Mouse (Mus musculus): ENCODE measurements around the gene Rnf220. TPM values are rescaled to one million over a fixed set of nuclear protein-coding genes. Genes with fewer than 3 reads are reported as not detected.

Rnf220 gene
- polyA plus RNA-seq, 1 experiment: 73.9 TPM

DNA sequence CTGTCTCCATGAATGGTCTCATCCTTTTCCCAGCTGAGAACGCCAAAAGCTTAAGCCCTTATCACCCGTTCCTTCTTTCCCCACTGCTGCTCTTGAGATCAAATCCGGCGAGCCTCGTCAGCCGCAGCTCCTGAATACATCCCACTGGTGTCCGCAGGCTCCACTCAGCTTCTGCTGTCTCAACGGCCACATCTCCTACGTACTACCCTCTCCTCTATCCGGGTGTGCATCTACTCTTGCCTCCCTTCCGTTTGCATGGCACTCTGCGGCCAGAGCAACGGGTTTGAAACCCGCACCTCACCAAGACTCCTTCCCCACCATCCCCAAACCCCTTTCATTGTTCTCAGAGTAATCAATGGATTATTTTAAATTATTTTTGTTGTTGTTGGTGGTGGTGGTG, 58.8 kb downstream of the Rnf220 start:
- 88% methylated on average over 14 of the region's 14 CpGs for WGBS
- no peaks in the 10 kb centered on the region; the same call in 1 of the 2 replicates for H3K27me3 ChIP-seq (ENCODE audit: control insufficient read depth, insufficient read depth, low read length)
- TF ChIP-seq POLR2A (IDR thresholded peaks at IDR 0.05; ENCODE audit: low read depth, low read length) (no peak), CTCF (IDR thresholded peaks at IDR 0.05; ENCODE audit: extremely low read depth, insufficient read length, insufficient replicate concordance, low read depth, low read length) (no peak)
- H3K27ac ChIP-seq (ENCODE audit: insufficient read depth, low read depth, low read length): no peak overlapping the region
- no peak overlapping the region for H3K4me3 ChIP-seq (ENCODE audit: low read depth, low read length)
- H3K4me1 ChIP-seq (ENCODE audit: control insufficient read depth, insufficient read depth, insufficient read length, low read length): no peaks in the 10 kb centered on the region
- H3K36me3 ChIP-seq (ENCODE audit: control insufficient read depth, insufficient read depth, low read length): no peaks in the 10 kb centered on the region

DNA sequence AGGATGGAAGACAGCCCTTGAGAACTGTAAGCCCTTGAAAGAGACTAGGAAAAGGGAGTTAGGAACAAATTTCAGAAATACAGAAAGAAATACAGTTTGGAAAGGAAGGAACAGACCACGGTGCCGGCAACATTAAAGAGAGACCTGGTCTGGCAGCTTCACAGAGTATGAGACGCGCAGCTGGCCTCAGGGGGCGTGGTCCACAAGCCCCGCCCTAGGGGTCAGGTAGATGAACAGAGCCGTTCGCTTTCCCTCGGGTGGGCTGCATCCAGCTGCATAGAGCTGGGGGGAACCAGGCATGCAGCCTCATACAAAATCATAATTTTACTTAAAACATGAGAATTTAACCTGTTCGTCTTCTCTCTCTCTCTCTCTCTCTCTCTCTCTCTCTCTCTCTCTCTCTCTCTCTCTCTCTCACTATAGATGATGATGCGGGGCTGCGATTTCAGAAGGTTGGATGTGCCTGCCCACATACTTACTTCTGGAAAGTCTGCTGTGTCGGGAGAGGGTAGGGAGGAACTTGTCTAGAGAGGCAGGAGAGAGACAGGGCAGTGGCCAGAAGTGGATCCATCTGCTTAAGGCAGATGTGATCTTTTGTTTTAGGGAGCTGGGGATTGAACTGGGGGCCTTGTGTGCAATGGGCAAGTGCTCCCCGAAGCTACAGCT, 59.7 kb downstream of the Rnf220 start:
- TF ChIP-seq POLR2A (IDR thresholded peaks at IDR 0.05; ENCODE audit: low read depth, low read length) (no peak), CTCF (IDR thresholded peaks at IDR 0.05; ENCODE audit: extremely low read depth, insufficient read length, insufficient replicate concordance, low read depth, low read length) (no peak)
- Histone ChIP-seq H3K4me3 (ENCODE audit: low read depth, low read length) (no peak overlapping the region), H3K27ac (ENCODE audit: insufficient read depth, low read depth, low read length) (no peak overlapping the region), H3K27me3 (ENCODE audit: control insufficient read depth, insufficient read depth, low read length) (no peaks in the 10 kb centered on the region; the same call in 1 of the 2 replicates), H3K36me3 (ENCODE audit: control insufficient read depth, insufficient read depth, low read length) (no peaks in the 10 kb centered on the region), H3K4me1 (ENCODE audit: control insufficient read depth, insufficient read depth, insufficient read length, low read length) (no peaks in the 10 kb centered on the region)
- WGBS: 26% methylated on average over 14 of the region's 14 CpGs

DNA sequence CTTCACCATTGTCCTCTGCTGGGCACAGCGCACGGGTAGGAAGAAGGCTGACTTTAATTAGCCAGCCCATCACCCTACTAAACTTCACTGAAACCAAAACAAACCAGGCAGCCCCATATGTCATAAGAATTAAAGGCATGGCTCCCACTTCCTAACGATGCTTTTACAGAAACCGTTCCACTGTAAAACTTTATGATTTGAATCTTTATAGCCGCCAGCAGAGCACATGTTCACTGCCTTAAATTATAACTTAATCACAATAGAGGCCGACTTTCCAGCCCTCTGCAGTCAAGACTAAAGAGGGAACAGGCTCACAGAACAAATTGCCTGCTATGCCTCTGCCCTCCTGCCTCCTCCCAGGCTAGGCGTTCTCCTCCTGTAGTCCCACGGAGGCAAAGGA, 62.5 kb downstream of the Rnf220 start:
- Histone ChIP-seq H3K36me3 (ENCODE audit: control insufficient read depth, insufficient read depth, low read length) (no peaks in the 10 kb centered on the region), H3K4me1 (ENCODE audit: control insufficient read depth, insufficient read depth, insufficient read length, low read length) (no peaks in the 10 kb centered on the region), H3K27me3 (ENCODE audit: control insufficient read depth, insufficient read depth, low read length) (no peaks in the 10 kb centered on the region; the same call in 1 of the 2 replicates), H3K4me3 (ENCODE audit: low read depth, low read length) (no peak overlapping the region), H3K27ac (ENCODE audit: insufficient read depth, low read depth, low read length) (no peak overlapping the region)
- 50% methylated on average over 8 of the region's 8 CpGs for WGBS
- no peak for TF ChIP-seq CTCF (IDR thresholded peaks at IDR 0.05; ENCODE audit: extremely low read depth, insufficient read length, insufficient replicate concordance, low read depth, low read length)
- no peak for TF ChIP-seq POLR2A (IDR thresholded peaks at IDR 0.05; ENCODE audit: low read depth, low read length)

- WGBS: 81% methylated on average over 9 of the region's 9 CpGs
- Histone ChIP-seq H3K27me3 (ENCODE audit: control insufficient read depth, insufficient read depth, low read length) (no peaks in the 10 kb centered on the region), H3K36me3 (ENCODE audit: control insufficient read depth, insufficient read depth, low read length) (no peaks in the 10 kb centered on the region), H3K4me3 (ENCODE audit: low read depth, low read length) (no peak overlapping the region), H3K4me1 (ENCODE audit: control insufficient read depth, insufficient read depth, insufficient read length, low read length) (no peaks in the 10 kb centered on the region), H3K27ac (ENCODE audit: insufficient read depth, low read depth, low read length) (no peak overlapping the region)
- no peak for TF ChIP-seq POLR2A (IDR thresholded peaks at IDR 0.05; ENCODE audit: low read depth, low read length)
- TF ChIP-seq CTCF (IDR thresholded peaks at IDR 0.05; ENCODE audit: extremely low read depth, insufficient read length, insufficient replicate concordance, low read depth, low read length): no peak
Measured at GRCm38 (mm10) chr4:117429604-117430003, 67.2 kb downstream of the Rnf220 start.

DNA sequence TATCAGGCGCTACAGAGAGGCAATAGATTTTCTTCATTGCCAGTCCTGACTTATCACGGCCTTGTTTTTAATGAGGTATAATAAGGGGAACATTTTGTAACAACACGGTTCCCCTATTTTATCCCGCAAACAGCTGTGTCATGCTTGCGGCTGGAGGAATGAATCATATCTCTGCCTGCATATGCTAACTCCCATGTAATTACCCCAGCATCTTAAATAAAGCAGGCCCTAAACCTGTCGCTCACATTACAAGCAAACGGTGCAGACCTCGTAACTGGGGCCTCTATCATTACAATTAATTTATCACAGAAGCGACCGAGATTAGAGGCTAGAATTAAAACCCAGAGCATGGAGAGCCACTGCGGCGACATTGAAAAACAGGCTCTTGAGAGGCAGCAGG, 69.3 kb downstream of the Rnf220 start:
- TF ChIP-seq POLR2A (IDR thresholded peaks at IDR 0.05; ENCODE audit: low read depth, low read length) (no peak), CTCF (IDR thresholded peaks at IDR 0.05; ENCODE audit: extremely low read depth, insufficient read length, insufficient replicate concordance, low read depth, low read length) (no peak)
- Histone ChIP-seq H3K27ac (ENCODE audit: insufficient read depth, low read depth, low read length) (no peak overlapping the region), H3K36me3 (ENCODE audit: control insufficient read depth, insufficient read depth, low read length) (no peaks in the 10 kb centered on the region), H3K27me3 (ENCODE audit: control insufficient read depth, insufficient read depth, low read length) (no peaks in the 10 kb centered on the region), H3K4me3 (ENCODE audit: low read depth, low read length) (no peak overlapping the region), H3K4me1 (ENCODE audit: control insufficient read depth, insufficient read depth, insufficient read length, low read length) (no peaks in the 10 kb centered on the region)
- WGBS: 27% methylated on average over 12 of the region's 12 CpGs

GRCm38 (mm10) chr4:117421077-117421476, 75.8 kb downstream of the Rnf220 start:
- no peaks in the 10 kb centered on the region for H3K27me3 ChIP-seq (ENCODE audit: control insufficient read depth, insufficient read depth, low read length)
- H3K27ac ChIP-seq (ENCODE audit: insufficient read depth, low read depth, low read length): no peak overlapping the region
- H3K4me1 ChIP-seq (ENCODE audit: control insufficient read depth, insufficient read depth, insufficient read length, low read length): peaks cover 15% of the 10 kb centered on the region; the same call in 1 of the 2 replicates
- no peak overlapping the region for H3K4me3 ChIP-seq (ENCODE audit: low read depth, low read length)
- no peak for TF ChIP-seq POLR2A (IDR thresholded peaks at IDR 0.05; ENCODE audit: low read depth, low read length)
- TF ChIP-seq CTCF (IDR thresholded peaks at IDR 0.05; ENCODE audit: extremely low read depth, insufficient read length, insufficient replicate concordance, low read depth, low read length): no peak
- WGBS: 91% methylated on average over 7 of the region's 7 CpGs
- no peaks in the 10 kb centered on the region for H3K36me3 ChIP-seq (ENCODE audit: control insufficient read depth, insufficient read depth, low read length)

- Histone ChIP-seq H3K27ac (ENCODE audit: insufficient read depth, low read depth, low read length) (peak overlapping the region; percentile 77), H3K36me3 (ENCODE audit: control insufficient read depth, insufficient read depth, low read length) (no peaks in the 10 kb centered on the region), H3K27me3 (ENCODE audit: control insufficient read depth, insufficient read depth, low read length) (no peaks in the 10 kb centered on the region), H3K4me1 (ENCODE audit: control insufficient read depth, insufficient read depth, insufficient read length, low read length) (peaks cover 31% of the 10 kb centered on the region), H3K4me3 (ENCODE audit: low read depth, low read length) (no peak overlapping the region)
- TF ChIP-seq POLR2A (IDR thresholded peaks at IDR 0.05; ENCODE audit: low read depth, low read length) (no peak), CTCF (IDR thresholded peaks at IDR 0.05; ENCODE audit: extremely low read depth, insufficient read length, insufficient replicate concordance, low read depth, low read length) (no peak)
- 23% methylated on average over 1 of the region's 1 CpGs for WGBS
Measured at GRCm38 (mm10) chr4:117416827-117417226, 80.0 kb downstream of the Rnf220 start.

All from small intestine, adult 2 months (tissue).